In genomic region chr2:34982096-34982724, GRCm38 (mm10) we compare ENCODE assay signal across 9 mouse cellular contexts. TPM values are rescaled to one million over a fixed set of nuclear protein-coding genes. Genes with fewer than 3 reads are reported as not detected.
A peak's percentile ranks its signal among the peaks of the same experiment; 100 is the strongest.
DNase-seq lines count a peak whose midpoint lies in the region; ATAC-seq lines count a peak whose summit lies in the region.
"Had no signal": no experiment of that assay in that cellular context is flagged by ENCODE, and none has a peak within 500 bp of the region (broad histone marks: within the 10 kb centered on the region; RNA-seq: fewer than 3 reads in every experiment).

No protein-coding gene starts in this region.

- WGBS in forebrain, embryonic 15.5 days = 40% methylated on average over 14 of the region's 14 CpGs
- WGBS in forebrain, embryonic 13.5 days = 47% methylated on average over 14 of the region's 14 CpGs
- 45% methylated on average over 14 of the region's 14 CpGs for WGBS in hindbrain, embryonic 16.5 days

- H3K4me2 ChIP-seq in forebrain, embryonic 15.5 days (replicated peaks) = no peak overlapping the region
- no peak overlapping the region for H3K4me2 ChIP-seq in forebrain, embryonic 13.5 days
- no peak overlapping the region for H3K4me2 ChIP-seq in hindbrain, embryonic 16.5 days (ENCODE audit: low read length)
- H3K4me2 ChIP-seq: midbrain, embryonic 12.5 days had no signal

- ATAC-seq in forebrain, embryonic 15.5 days (replicated peaks) = peak; percentile 46; the same call in 1 of the 2 replicates
- ATAC-seq in forebrain, embryonic 13.5 days = no peak
- ATAC-seq in hindbrain, embryonic 16.5 days = peak; percentile 56; the same call in 1 of the 2 replicates

- H3K4me1 ChIP-seq in forebrain, embryonic 15.5 days = peaks cover 14% of the 10 kb centered on the region
- peaks cover 20% of the 10 kb centered on the region for H3K4me1 ChIP-seq in forebrain, embryonic 13.5 days
- peaks cover 4% of the 10 kb centered on the region for H3K4me1 ChIP-seq in hindbrain, embryonic 16.5 days (ENCODE audit: control insufficient read depth, insufficient read depth, low read depth, low read length)

- H3K27ac ChIP-seq in forebrain, embryonic 15.5 days (replicated peaks) = peak overlapping the region; percentile 17; the same call in 1 of the 2 replicates
- H3K27ac ChIP-seq in forebrain, embryonic 13.5 days = no peak overlapping the region
- no peak overlapping the region for H3K27ac ChIP-seq in hindbrain, embryonic 16.5 days (ENCODE audit: low read depth, low read length)
- H3K27ac ChIP-seq: midbrain, embryonic 12.5 days had no signal

- no peaks in the 10 kb centered on the region for H3K27me3 ChIP-seq in forebrain, embryonic 15.5 days
- H3K27me3 ChIP-seq in forebrain, embryonic 13.5 days = no peaks in the 10 kb centered on the region
- no peaks in the 10 kb centered on the region for H3K27me3 ChIP-seq in hindbrain, embryonic 16.5 days (replicated peaks; ENCODE audit: control insufficient read depth, insufficient read depth, low read length)
- H3K27me3 ChIP-seq: midbrain, embryonic 12.5 days had no signal

- no peaks in the 10 kb centered on the region for H3K36me3 ChIP-seq in forebrain, embryonic 15.5 days
- no peaks in the 10 kb centered on the region for H3K36me3 ChIP-seq in forebrain, embryonic 13.5 days (ENCODE audit: poor library complexity, severe bottlenecking)
- no peaks in the 10 kb centered on the region for H3K36me3 ChIP-seq in hindbrain, embryonic 16.5 days (ENCODE audit: control insufficient read depth, insufficient read depth, low read length)
- H3K36me3 ChIP-seq: midbrain, embryonic 12.5 days had no signal

- H3K4me3 ChIP-seq in forebrain, embryonic 15.5 days = no peak overlapping the region
- no peak overlapping the region for H3K4me3 ChIP-seq in forebrain, embryonic 13.5 days
- no peak overlapping the region for H3K4me3 ChIP-seq in hindbrain, embryonic 16.5 days (ENCODE audit: low read length)
- H3K4me3 ChIP-seq: midbrain, embryonic 12.5 days had no signal

- no peaks in the 10 kb centered on the region for H3K9me3 ChIP-seq in forebrain, embryonic 15.5 days
- H3K9me3 ChIP-seq in forebrain, embryonic 13.5 days (replicated peaks) = no peaks in the 10 kb centered on the region
- H3K9me3 ChIP-seq in hindbrain, embryonic 16.5 days (ENCODE audit: control insufficient read depth, low read length) = no peaks in the 10 kb centered on the region
- H3K9me3 ChIP-seq: midbrain, embryonic 12.5 days had no signal

- no peak overlapping the region for H3K9ac ChIP-seq in forebrain, embryonic 15.5 days (replicated peaks)
- no peak overlapping the region for H3K9ac ChIP-seq in forebrain, embryonic 13.5 days
- H3K9ac ChIP-seq in hindbrain, embryonic 16.5 days (ENCODE audit: low read depth, low read length) = no peak overlapping the region
- H3K9ac ChIP-seq: midbrain, embryonic 12.5 days had no signal

- peak; percentile 60 for DNase-seq in right cerebral cortex, adult 18-20 months
- DNase-seq in right cerebral cortex, postnatal 4 days = no peak
- DNase-seq in right cerebral cortex, postnatal 25 days = peak; percentile 65
- no peak for DNase-seq in yolk sac, embryonic 10.5 days (ENCODE audit: low spot score)
- no peak for DNase-seq in ovary, postnatal 10 days (ENCODE audit: low spot score)

RNA-seq across cellular contexts. Expression of gene Traf1, which starts 20.6 kb away (rescaled TPM):
- polyA plus RNA-seq in forebrain, embryonic 15.5 days (2015; fragmentation: Nextera tagmentation; extraction: Ambion mirVana) = 0.46 and 1.6 TPM in 2 replicates
- polyA plus RNA-seq in forebrain, embryonic 13.5 days (2015; fragmentation: Nextera tagmentation; extraction: Ambion mirVana) = 0.13 and 0.34 TPM in 2 replicates
- 2.5 and 4.0 TPM in 2 replicates for polyA plus RNA-seq in hindbrain, embryonic 16.5 days (2015; fragmentation: Nextera tagmentation; extraction: Ambion mirVana)

Comparison
In these comparisons a context has a peak if more than half of its experiments do, and no peak if none do; other contexts are left out.
1. DNase-seq: peak in right cerebral cortex, adult 18-20 months (single experiment) and right cerebral cortex, postnatal 25 days (single experiment); none in right cerebral cortex, postnatal 4 days (single experiment), yolk sac, embryonic 10.5 days (single experiment) and ovary, postnatal 10 days (single experiment).